Mouse (Mus musculus): ENCODE data around the gene Lrrc75a.

DNA sequence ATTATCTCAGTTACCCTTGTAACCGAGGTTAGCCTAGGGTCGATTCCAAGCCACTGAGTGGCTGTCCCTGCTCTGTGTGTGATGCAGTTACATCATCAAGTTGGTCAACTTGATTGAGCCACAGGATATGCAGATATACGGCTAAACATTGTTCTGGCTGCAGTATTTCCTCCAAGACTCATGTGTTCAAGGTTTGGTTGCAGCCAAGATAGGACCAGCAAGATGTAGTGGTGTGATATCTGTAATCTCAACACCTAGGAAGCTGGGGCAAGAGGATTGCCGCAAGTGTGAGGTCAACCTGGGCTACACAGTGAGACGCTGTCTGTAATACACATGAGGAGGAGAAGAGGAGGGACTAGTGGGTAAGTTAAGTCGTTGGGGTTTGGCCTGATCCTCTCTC is 15.9 kb upstream of the Lrrc75a start:
- TF ChIP-seq CTCF (IDR thresholded peaks at IDR 0.05; ENCODE audit: control insufficient read depth, insufficient read depth, low read length) (no peak), POLR2A (IDR thresholded peaks at IDR 0.05; ENCODE audit: borderline replicate concordance, control insufficient read depth, low read depth, low read length) (no peak)

All from bone marrow, adult 2 months (tissue).